Mouse (Mus musculus): ENCODE measurements around the gene Ugt2a1. TPM values are rescaled to one million over a fixed set of nuclear protein-coding genes. Genes with fewer than 3 reads are reported as not detected.

Ugt2a1 gene
- 0.11 TPM for polyA plus RNA-seq (2014; fragmentation: Illumina TruSeq; extraction: RNeasy Lipid Tissue Mini Kit (QIAGEN cat#74804); ENCODE audit: low read depth, low replicate concordance)

DNA sequence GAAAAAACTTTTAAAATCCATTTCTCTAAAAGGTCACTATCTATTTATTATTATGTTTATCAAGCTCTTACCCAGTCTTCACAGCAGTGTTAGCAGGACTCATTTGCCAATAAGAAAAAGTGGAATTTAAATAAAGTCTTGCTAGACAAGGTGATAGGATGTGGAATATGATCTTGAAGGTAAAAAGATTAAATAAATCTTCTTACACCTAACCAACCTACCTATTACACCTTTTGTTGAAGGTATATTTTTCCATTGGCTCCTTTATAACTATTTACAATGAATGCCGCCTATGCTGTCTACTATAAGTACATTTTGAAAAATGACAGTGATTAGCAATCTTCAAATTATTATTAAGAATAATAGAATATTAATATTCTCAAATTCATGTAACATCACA, at the start of gene Ugt2a1:
TSS of gene Ugt2a1 (minus strand) at position 101 of the 400 bp plus-strand sequence.

DNA sequence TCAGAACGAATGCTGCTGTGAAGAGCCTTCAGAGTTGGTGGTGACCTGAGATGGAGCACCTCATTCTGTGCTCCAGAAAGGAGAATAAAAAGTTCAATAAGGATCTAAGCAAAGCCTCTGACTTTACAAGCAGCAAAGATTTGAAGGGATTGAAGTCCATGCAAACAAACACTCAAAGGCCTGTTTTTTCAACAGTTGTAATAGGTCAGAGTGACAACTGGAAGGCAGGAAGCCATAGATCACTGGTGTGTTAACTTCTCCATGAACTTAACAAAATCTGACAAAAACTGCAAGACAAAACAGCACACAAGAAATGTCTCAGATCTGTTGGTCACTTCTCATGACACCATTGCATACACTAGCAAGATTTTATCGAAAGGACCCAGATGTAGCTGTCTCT, 47.4 kb upstream of the Ugt2a1 start, which contains the start of gene Sult1b1:
TSS of gene Sult1b1 (minus strand) at position 85 of the 400 bp plus-strand sequence.

GRCm38 (mm10) chr5:87486706-87487105, 4.0 kb downstream of the Ugt2a1 start, which contains the start of gene Gm43638:
Gm43638 (minus strand) TSS chr5:87486806.

DNA sequence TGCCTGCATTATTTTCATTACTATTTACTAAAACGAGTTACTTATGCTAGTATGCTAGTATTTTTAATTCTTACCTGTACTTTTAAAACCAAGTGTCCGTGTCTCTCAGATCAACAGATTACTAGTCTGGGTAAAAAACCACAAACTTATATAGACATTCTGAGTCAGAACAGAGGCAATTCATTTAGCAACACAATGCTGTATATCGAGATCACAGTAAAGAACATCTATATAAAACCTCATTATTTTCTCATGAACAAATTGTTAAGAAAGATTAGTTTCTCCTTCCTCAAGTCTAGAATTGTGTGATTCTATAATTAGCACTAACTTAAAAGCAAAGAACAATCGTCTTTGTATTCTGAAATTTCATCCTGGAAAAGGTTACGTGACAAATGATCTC, 8.5 kb downstream of the Ugt2a1 start, which contains the start of gene Ugt2a2:
TSS of gene Ugt2a2 (minus strand) at position 101 of the 400 bp plus-strand sequence.

GRCm38 (mm10) chr5:87424041-87424440, 66.6 kb downstream of the Ugt2a1 start, which contains the start of gene Ugt2b38:
Ugt2b38 (minus strand) TSS chr5:87424203.

Other genes starting within 250 kb of the Ugt2a1 start
- not detected for gene Ugt2b37, start 236.1 kb downstream of the Ugt2a1 start, polyA plus RNA-seq (2014; fragmentation: Illumina TruSeq; extraction: RNeasy Lipid Tissue Mini Kit (QIAGEN cat#74804); ENCODE audit: low read depth, low replicate concordance)
- gene Ugt2a3, start 153.7 kb downstream of the Ugt2a1 start, polyA plus RNA-seq (2014; fragmentation: Illumina TruSeq; extraction: RNeasy Lipid Tissue Mini Kit (QIAGEN cat#74804); ENCODE audit: low read depth, low replicate concordance) = not detected
- not detected for gene Ugt2b38, start 66.7 kb downstream of the Ugt2a1 start, polyA plus RNA-seq (2014; fragmentation: Illumina TruSeq; extraction: RNeasy Lipid Tissue Mini Kit (QIAGEN cat#74804); ENCODE audit: low read depth, low replicate concordance)
- not detected for gene Ugt2a2, start 8.6 kb downstream of the Ugt2a1 start, polyA plus RNA-seq (2014; fragmentation: Illumina TruSeq; extraction: RNeasy Lipid Tissue Mini Kit (QIAGEN cat#74804); ENCODE audit: low read depth, low replicate concordance)
- gene Gm43638, start 4.1 kb downstream of the Ugt2a1 start, polyA plus RNA-seq (2014; fragmentation: Illumina TruSeq; extraction: RNeasy Lipid Tissue Mini Kit (QIAGEN cat#74804); ENCODE audit: low read depth, low replicate concordance) = not detected
- not detected for gene Sult1b1, start 47.3 kb upstream of the Ugt2a1 start, polyA plus RNA-seq (2014; fragmentation: Illumina TruSeq; extraction: RNeasy Lipid Tissue Mini Kit (QIAGEN cat#74804); ENCODE audit: low read depth, low replicate concordance)
- 2.1 TPM for gene Sult1d1, start 78.2 kb upstream of the Ugt2a1 start, polyA plus RNA-seq (2014; fragmentation: Illumina TruSeq; extraction: RNeasy Lipid Tissue Mini Kit (QIAGEN cat#74804); ENCODE audit: low read depth, low replicate concordance)
- 63.5 TPM for gene Sult1e1, start 100.7 kb upstream of the Ugt2a1 start, polyA plus RNA-seq (2014; fragmentation: Illumina TruSeq; extraction: RNeasy Lipid Tissue Mini Kit (QIAGEN cat#74804); ENCODE audit: low read depth, low replicate concordance)
- gene Csn1s1, start 175.3 kb upstream of the Ugt2a1 start, polyA plus RNA-seq (2014; fragmentation: Illumina TruSeq; extraction: RNeasy Lipid Tissue Mini Kit (QIAGEN cat#74804); ENCODE audit: low read depth, low replicate concordance) = not detected
- gene Csn2, start 208.8 kb upstream of the Ugt2a1 start, polyA plus RNA-seq (2014; fragmentation: Illumina TruSeq; extraction: RNeasy Lipid Tissue Mini Kit (QIAGEN cat#74804); ENCODE audit: low read depth, low replicate concordance) = not detected